Mouse (Mus musculus) CH12F3 (cell line): ENCODE data around the gene Rimbp2.
"Not testable (repeated sequence)": the region's sequence is repeated elsewhere in the genome, so short reads cannot be mapped to it uniquely, and the experiment has no call there.

Experiments used
- in situ Hi-C: fragments of 300-500 bp; cut with MboI; formaldehyde crosslinking; loops from 2 replicates; pipeline ENCODE4 v1.14.3; 2020; ENCODE audit warnings: low sequenced_read_pairs

The Rimbp2 gene

GRCm38 (mm10) chr5:128769026-128769631, 184.2 kb downstream of the Rimbp2 start:
- in situ Hi-C loops = no loop called here

- in situ Hi-C loops = no loop called here
Measured at GRCm38 (mm10) chr5:128761118-128761517, 192.2 kb downstream of the Rimbp2 start.

GRCm38 (mm10) chr5:128746261-128746660, 207.0 kb downstream of the Rimbp2 start:
- in situ Hi-C loops = no loop called here

- in situ Hi-C loops = no loop called here
Measured at GRCm38 (mm10) chr5:128745206-128745605, 208.1 kb downstream of the Rimbp2 start.

- in situ Hi-C loops = no loop called here
Measured at GRCm38 (mm10) chr5:128744351-128744750, 208.9 kb downstream of the Rimbp2 start.

GRCm38 (mm10) chr5:128739838-128740171, 213.5 kb downstream of the Rimbp2 start:
- in situ Hi-C loops = no loop called here

GRCm38 (mm10) chr5:128739168-128739837, 214.0 kb downstream of the Rimbp2 start:
- in situ Hi-C loops = no loop called here

GRCm38 (mm10) chr5:128735921-128736320, 217.4 kb downstream of the Rimbp2 start:
- in situ Hi-C loops = no loop called here

GRCm38 (mm10) chr5:128733955-128734354, 219.3 kb downstream of the Rimbp2 start:
- in situ Hi-C loops = no loop called here

- in situ Hi-C loops = no loop called here
Measured at GRCm38 (mm10) chr5:128732416-128733014, 220.8 kb downstream of the Rimbp2 start.

- in situ Hi-C loops = no loop called here
Measured at GRCm38 (mm10) chr5:128730634-128731033, 222.7 kb downstream of the Rimbp2 start.

- in situ Hi-C loops = no loop called here
Measured at GRCm38 (mm10) chr5:128729341-128729740, 223.9 kb downstream of the Rimbp2 start.

GRCm38 (mm10) chr5:128720461-128720860, 232.8 kb downstream of the Rimbp2 start:
- in situ Hi-C loops = not testable (repeated sequence)

- in situ Hi-C loops = no loop called here
Measured at GRCm38 (mm10) chr5:128715171-128715570, 238.1 kb downstream of the Rimbp2 start.

GRCm38 (mm10) chr5:128711847-128712246, 241.4 kb downstream of the Rimbp2 start:
- in situ Hi-C loops = no loop called here

- in situ Hi-C loops = no loop called here
Measured at GRCm38 (mm10) chr5:128710596-128710995, 242.7 kb downstream of the Rimbp2 start.

- in situ Hi-C loops = no loop called here
Measured at GRCm38 (mm10) chr5:128708929-128709328, 244.4 kb downstream of the Rimbp2 start.
